Mouse (Mus musculus): ENCODE measurements around the gene Rnf144b. TPM values are rescaled to one million over a fixed set of nuclear protein-coding genes. Genes with fewer than 3 reads are reported as not detected.

Rnf144b gene
- polyA plus RNA-seq (2015; fragmentation: Nextera tagmentation; extraction: Ambion mirVana): 1.1 and 1.3 TPM in 2 replicates

GRCm38 (mm10) chr13:47122537-47123430 lies at the start of gene Rnf144b:
Rnf144b (plus strand) TSS chr13:47122656.
- ATAC-seq (ENCODE audit: borderline replicate concordance, extremely low read depth, low FRiP score, low TSS enrichment): no peak
- no peak within 1 kb of the TSS for H3K27ac ChIP-seq

DNA sequence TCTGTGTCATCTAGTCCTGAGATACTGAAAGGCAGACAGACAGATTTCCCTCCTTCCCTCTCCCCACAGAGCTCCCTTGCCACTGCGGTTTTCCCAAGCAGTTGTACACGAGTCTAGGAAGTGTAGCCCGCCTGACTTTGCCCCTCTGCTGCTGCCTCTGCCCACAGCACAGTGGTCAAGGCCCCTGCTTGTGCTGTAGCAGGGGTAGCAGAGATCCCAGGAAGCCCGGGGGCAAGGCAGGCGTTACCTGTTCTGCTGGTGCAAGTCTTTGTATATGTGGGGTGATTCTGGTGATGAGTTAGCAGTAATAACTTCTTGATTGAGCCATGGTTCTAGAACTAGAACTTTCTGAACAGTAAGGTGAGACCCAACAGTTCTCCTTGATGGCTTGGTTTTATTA lies 46.3 kb upstream of the Rnf144b start:
- H3K36me3 ChIP-seq: peaks cover 27% of the 10 kb centered on the region
- H3K9ac ChIP-seq: no peak overlapping the region
- H3K9me3 ChIP-seq: no peaks in the 10 kb centered on the region
- no peak overlapping the region for H3K27ac ChIP-seq
- ATAC-seq (ENCODE audit: borderline replicate concordance, extremely low read depth, low FRiP score, low TSS enrichment): no peak
- H3K4me2 ChIP-seq: no peak overlapping the region
- no peak overlapping the region for H3K4me3 ChIP-seq
- no peaks in the 10 kb centered on the region for H3K27me3 ChIP-seq
- 72% methylated on average over 5 of the region's 5 CpGs for WGBS
- no peaks in the 10 kb centered on the region for H3K4me1 ChIP-seq

More at GRCm38 (mm10) chr13:47122537-47123430, at the start of gene Rnf144b:
- Histone ChIP-seq H3K36me3 (no peaks in the 10 kb centered on the region), H3K9me3 (no peaks in the 10 kb centered on the region), H3K9ac (peak within 1 kb of the TSS; percentile 38), H3K4me3 (peak within 1 kb of the TSS; percentile 53), H3K4me1 (peaks cover 11% of the 10 kb centered on the region), H3K4me2 (peak within 1 kb of the TSS; percentile 93), H3K27me3 (peaks cover 25% of the 10 kb centered on the region)
- WGBS: 2% methylated on average over 55 of the region's 55 CpGs

DNA sequence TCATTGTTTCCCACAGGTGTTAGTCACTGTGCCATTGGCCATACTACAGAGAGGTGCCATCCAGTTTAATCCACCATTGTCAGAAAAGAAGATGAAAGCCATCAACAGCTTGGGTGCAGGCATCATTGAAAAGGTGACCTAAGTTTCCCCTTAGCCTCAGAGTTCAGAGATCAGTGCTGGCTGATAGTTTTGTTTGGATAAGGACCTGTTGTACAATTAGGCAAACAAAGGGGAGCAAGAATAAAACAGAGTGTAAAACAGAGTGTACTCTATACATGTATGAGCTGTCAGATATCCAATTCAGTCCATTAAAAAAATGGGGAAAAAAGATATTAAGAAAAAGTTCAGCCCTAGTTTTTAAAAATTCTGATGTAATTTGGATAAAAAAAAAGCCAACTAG lies 45.1 kb upstream of the Rnf144b start:
- no peak overlapping the region for H3K4me3 ChIP-seq
- no peaks in the 10 kb centered on the region for H3K27me3 ChIP-seq
- no peaks in the 10 kb centered on the region for H3K9me3 ChIP-seq
- no peaks in the 10 kb centered on the region for H3K4me1 ChIP-seq
- no peak overlapping the region for H3K9ac ChIP-seq
- no peak for ATAC-seq (ENCODE audit: borderline replicate concordance, extremely low read depth, low FRiP score, low TSS enrichment)
- no peak overlapping the region for H3K4me2 ChIP-seq
- peaks cover 29% of the 10 kb centered on the region for H3K36me3 ChIP-seq
- H3K27ac ChIP-seq: no peak overlapping the region

GRCm38 (mm10) chr13:47078799-47079198 lies 43.7 kb upstream of the Rnf144b start:
- H3K9ac ChIP-seq: no peak overlapping the region
- H3K27me3 ChIP-seq: no peaks in the 10 kb centered on the region
- no peaks in the 10 kb centered on the region for H3K9me3 ChIP-seq
- H3K4me2 ChIP-seq: no peak overlapping the region
- 78% methylated on average over 5 of the region's 5 CpGs for WGBS
- H3K4me3 ChIP-seq: no peak overlapping the region
- H3K4me1 ChIP-seq: no peaks in the 10 kb centered on the region
- no peak for ATAC-seq (ENCODE audit: borderline replicate concordance, extremely low read depth, low FRiP score, low TSS enrichment)
- H3K27ac ChIP-seq: no peak overlapping the region
- peaks cover 38% of the 10 kb centered on the region for H3K36me3 ChIP-seq

DNA sequence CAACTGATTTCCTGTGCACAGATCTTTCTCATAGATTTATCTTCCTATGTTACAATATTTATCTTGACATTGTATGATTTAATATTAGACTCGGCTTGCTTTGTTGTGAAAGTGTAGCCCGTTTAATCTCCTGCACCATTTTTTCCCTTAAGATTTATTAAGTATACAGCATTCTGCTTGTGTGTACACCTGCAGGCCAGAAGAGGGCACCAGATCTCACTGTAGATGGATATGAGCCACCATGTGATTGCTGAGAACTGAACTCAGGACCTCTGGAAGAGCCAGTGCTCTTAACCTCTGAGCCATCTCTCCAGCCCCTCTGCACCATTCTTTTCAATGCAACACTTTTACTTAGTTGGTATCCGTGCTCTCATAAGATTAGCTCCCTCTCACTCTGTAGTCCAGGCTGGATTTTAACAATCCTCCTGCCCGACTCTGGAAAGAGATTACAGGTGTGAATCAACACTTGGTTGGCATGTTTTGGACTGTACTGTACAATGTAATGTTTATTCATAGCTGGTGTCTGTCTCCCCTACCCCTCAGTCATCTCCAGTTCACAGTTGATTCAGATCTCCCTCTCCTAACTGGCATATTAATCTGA lies 41.5 kb upstream of the Rnf144b start:
- no peaks in the 10 kb centered on the region for H3K4me1 ChIP-seq
- ATAC-seq (ENCODE audit: borderline replicate concordance, extremely low read depth, low FRiP score, low TSS enrichment): no peak
- no peak overlapping the region for H3K4me3 ChIP-seq
- 83% methylated on average over 4 of the region's 4 CpGs for WGBS
- H3K9me3 ChIP-seq: no peaks in the 10 kb centered on the region
- H3K27ac ChIP-seq: no peak overlapping the region
- peaks cover 46% of the 10 kb centered on the region for H3K36me3 ChIP-seq
- no peak overlapping the region for H3K4me2 ChIP-seq
- no peaks in the 10 kb centered on the region for H3K27me3 ChIP-seq
- H3K9ac ChIP-seq: no peak overlapping the region

DNA sequence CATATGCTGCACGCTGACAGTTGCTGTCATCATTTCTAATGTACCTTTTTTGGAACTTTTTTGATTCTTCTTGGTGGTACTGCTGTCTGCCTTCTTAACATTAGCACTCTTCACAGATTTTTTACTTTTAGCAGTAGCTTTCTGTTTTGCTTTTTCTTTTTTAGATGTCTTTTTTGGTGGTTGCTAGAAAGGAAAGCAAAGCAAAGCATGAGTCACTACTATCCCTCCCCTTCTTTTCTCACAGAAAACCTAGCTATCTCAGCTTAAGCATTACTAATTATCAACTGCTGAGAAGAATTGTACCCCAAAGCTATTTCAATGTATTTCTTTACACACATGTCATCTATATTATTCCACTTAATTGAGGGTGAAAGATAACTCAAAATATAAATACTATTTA lies 34.0 kb upstream of the Rnf144b start:
- no peaks in the 10 kb centered on the region for H3K9me3 ChIP-seq
- H3K27me3 ChIP-seq: no peaks in the 10 kb centered on the region
- no peak for ATAC-seq (ENCODE audit: borderline replicate concordance, extremely low read depth, low FRiP score, low TSS enrichment)
- H3K36me3 ChIP-seq: peaks cover 51% of the 10 kb centered on the region
- 97% methylated on average over 1 of the region's 1 CpGs for WGBS
- no peak overlapping the region for H3K9ac ChIP-seq
- H3K4me1 ChIP-seq: no peaks in the 10 kb centered on the region
- H3K4me2 ChIP-seq: no peak overlapping the region
- H3K4me3 ChIP-seq: no peak overlapping the region
- no peak overlapping the region for H3K27ac ChIP-seq

GRCm38 (mm10) chr13:47089271-47089670 lies 33.2 kb upstream of the Rnf144b start:
- Histone ChIP-seq H3K4me1 (no peaks in the 10 kb centered on the region), H3K4me3 (no peak overlapping the region), H3K9me3 (no peaks in the 10 kb centered on the region), H3K4me2 (no peak overlapping the region), H3K27me3 (no peaks in the 10 kb centered on the region), H3K36me3 (peaks cover 59% of the 10 kb centered on the region), H3K9ac (no peak overlapping the region), H3K27ac (no peak overlapping the region)
- ATAC-seq (ENCODE audit: borderline replicate concordance, extremely low read depth, low FRiP score, low TSS enrichment): no peak
- 82% methylated on average over 2 of the region's 2 CpGs for WGBS

DNA sequence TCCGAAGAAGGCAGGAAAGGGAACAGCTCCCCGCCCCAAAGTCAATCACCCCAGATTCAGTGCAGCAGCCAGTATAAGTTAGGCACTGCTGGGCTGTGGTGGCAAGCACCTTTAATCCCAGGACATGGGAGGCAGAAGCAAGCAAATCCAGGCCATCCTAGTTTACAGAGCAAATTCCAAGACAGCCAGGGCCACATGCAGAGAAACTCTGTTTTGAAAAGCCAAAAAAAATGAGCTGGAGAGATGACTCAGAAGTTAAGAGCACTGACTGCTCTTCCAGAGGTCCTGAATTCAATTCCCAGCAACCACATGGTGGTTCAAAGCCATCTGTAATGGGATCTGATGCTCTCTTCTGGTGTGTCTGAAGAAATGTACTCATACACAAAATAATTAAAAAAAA lies 28.7 kb upstream of the Rnf144b start:
- no peak overlapping the region for H3K4me2 ChIP-seq
- WGBS: 88% methylated on average over 2 of the region's 2 CpGs
- no peak overlapping the region for H3K27ac ChIP-seq
- H3K9ac ChIP-seq: no peak overlapping the region
- H3K27me3 ChIP-seq: no peaks in the 10 kb centered on the region
- no peaks in the 10 kb centered on the region for H3K9me3 ChIP-seq
- H3K36me3 ChIP-seq: peaks cover 65% of the 10 kb centered on the region
- no peak overlapping the region for H3K4me3 ChIP-seq
- no peak for ATAC-seq (ENCODE audit: borderline replicate concordance, extremely low read depth, low FRiP score, low TSS enrichment)
- H3K4me1 ChIP-seq: no peaks in the 10 kb centered on the region

DNA sequence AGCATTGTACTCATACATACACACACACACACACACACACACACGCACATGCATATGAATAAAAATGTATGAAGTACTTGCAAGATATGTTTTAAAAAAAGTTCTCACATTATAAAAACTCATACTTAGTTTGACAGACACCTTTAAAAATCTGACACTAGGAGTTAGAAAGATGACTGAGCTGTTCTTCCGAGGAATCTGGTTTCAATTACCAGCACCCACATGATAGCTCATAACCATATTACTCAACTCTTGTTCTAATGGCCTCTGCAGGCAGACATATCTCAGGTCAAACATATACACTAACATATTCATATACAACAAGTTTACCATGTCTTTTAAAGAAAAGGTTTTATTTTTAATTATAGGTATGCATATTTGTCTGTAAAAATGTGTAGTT lies 25.9 kb upstream of the Rnf144b start:
- Histone ChIP-seq H3K4me2 (no peak overlapping the region), H3K9ac (no peak overlapping the region), H3K27ac (no peak overlapping the region), H3K4me1 (no peaks in the 10 kb centered on the region), H3K4me3 (no peak overlapping the region), H3K36me3 (peaks cover 64% of the 10 kb centered on the region), H3K9me3 (no peaks in the 10 kb centered on the region), H3K27me3 (no peaks in the 10 kb centered on the region)
- no peak for ATAC-seq (ENCODE audit: borderline replicate concordance, extremely low read depth, low FRiP score, low TSS enrichment)
- 81% methylated on average over 2 of the region's 2 CpGs for whole genome bisulfite sequencing

DNA sequence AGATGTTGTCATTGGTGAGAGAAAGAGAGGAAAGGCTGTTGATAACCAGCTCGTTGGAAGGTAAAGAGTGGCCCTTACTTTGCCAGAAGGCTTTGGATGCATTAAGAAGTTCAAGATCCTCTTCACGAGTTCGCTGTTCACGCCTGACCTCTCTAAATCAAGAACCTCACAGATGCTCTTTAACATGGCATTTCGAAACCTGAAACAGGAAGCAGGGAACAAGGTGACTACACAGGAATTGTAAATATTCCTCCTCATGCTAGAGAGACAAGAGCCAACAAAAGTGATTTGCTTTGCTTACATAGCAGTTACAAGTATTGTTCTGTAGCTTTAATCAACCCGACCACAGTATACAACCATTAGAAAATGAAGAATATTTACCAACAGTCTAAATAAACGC lies 23.2 kb upstream of the Rnf144b start:
- Histone ChIP-seq H3K36me3 (peaks cover 49% of the 10 kb centered on the region), H3K9ac (no peak overlapping the region), H3K4me1 (peaks cover 15% of the 10 kb centered on the region), H3K27ac (no peak overlapping the region), H3K27me3 (no peaks in the 10 kb centered on the region), H3K4me2 (no peak overlapping the region), H3K4me3 (no peak overlapping the region), H3K9me3 (no peaks in the 10 kb centered on the region)
- 68% methylated on average over 7 of the region's 7 CpGs for WGBS
- ATAC-seq (ENCODE audit: borderline replicate concordance, extremely low read depth, low FRiP score, low TSS enrichment): no peak

DNA sequence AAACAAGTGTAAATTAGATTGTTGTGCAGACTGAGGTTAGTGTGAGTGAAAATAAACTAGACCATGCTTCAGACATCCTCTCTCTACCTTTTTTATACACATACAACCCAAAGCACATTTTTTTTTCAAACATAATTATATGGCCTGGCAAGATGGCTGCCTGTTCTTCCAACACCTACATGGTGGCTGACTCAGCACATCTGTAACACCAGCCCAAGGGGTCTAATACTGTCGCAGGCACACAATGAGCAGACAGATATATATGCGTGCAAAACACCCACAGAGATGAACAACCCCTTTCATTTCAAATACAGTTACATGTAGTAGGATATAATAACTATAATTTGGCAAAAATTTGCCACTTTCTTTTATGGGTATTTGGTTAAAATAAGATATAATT lies 21.9 kb upstream of the Rnf144b start:
- Histone ChIP-seq H3K9ac (no peak overlapping the region), H3K4me3 (no peak overlapping the region), H3K9me3 (no peaks in the 10 kb centered on the region), H3K36me3 (peaks cover 37% of the 10 kb centered on the region), H3K4me1 (peaks cover 16% of the 10 kb centered on the region), H3K4me2 (no peak overlapping the region), H3K27me3 (no peaks in the 10 kb centered on the region), H3K27ac (no peak overlapping the region)
- 92% methylated on average over 2 of the region's 2 CpGs for WGBS
- no peak for ATAC-seq (ENCODE audit: borderline replicate concordance, extremely low read depth, low FRiP score, low TSS enrichment)

GRCm38 (mm10) chr13:47104146-47104545 lies 18.3 kb upstream of the Rnf144b start:
- no peaks in the 10 kb centered on the region for H3K27me3 ChIP-seq
- no peak for ATAC-seq (ENCODE audit: borderline replicate concordance, extremely low read depth, low FRiP score, low TSS enrichment)
- H3K4me2 ChIP-seq: peak overlapping the region; percentile 67
- peak overlapping the region; percentile 21 for H3K9ac ChIP-seq
- H3K4me1 ChIP-seq: peaks cover 24% of the 10 kb centered on the region
- no peaks in the 10 kb centered on the region for H3K9me3 ChIP-seq
- no peak overlapping the region for H3K27ac ChIP-seq
- peak overlapping the region; percentile 100 for H3K4me3 ChIP-seq
- peaks cover 12% of the 10 kb centered on the region for H3K36me3 ChIP-seq
- 16% methylated on average over 2 of the region's 2 CpGs for WGBS

Measured in lung, embryonic 15.5 days (tissue).